ENCODE assay signal across 9 mouse cellular contexts in the genomic region with DNA sequence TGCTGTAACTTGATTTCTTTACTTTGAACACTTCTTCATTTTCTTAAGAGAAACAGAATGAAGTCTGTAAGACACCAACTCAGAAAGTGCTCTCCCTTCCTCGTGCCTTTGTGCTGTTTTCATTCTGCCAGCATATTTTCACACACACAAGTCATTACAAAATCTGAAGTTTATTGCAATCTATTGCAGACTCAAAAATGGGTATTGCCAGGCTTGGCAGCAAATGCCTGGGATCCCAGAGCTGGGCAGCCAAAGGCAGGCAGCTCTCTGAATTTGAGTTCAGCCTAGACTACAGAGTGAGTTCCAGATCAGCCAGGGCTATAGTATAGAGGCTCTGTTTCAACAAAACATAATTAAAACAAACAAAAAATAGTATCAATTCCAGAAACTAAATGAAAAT. TPM values are rescaled to one million over a fixed set of nuclear protein-coding genes. Genes with fewer than 3 reads are reported as not detected.
A peak's percentile ranks its signal among the peaks of the same experiment; 100 is the strongest.
DNase-seq lines count a peak whose midpoint lies in the region; ATAC-seq and TF ChIP-seq lines count a peak whose summit lies in the region.
"Had no signal": no experiment of that assay in that cellular context is flagged by ENCODE, and none has a peak within 500 bp of the region (broad histone marks: within the 10 kb centered on the region; RNA-seq: fewer than 3 reads in every experiment).

No protein-coding gene starts in this region.

- H3K36me3 ChIP-seq in lung, embryonic 14.5 days (ENCODE audit: insufficient read depth): peaks cover 35% of the 10 kb centered on the region
- H3K36me3 ChIP-seq in forebrain, embryonic 10.5 days (replicated peaks): peaks cover 45% of the 10 kb centered on the region
- H3K36me3 ChIP-seq in limb, embryonic 11.5 days (ENCODE audit: control insufficient read depth, insufficient read depth, low read length): no peaks in the 10 kb centered on the region; the same call in 1 of the 2 replicates
- peaks cover 13% of the 10 kb centered on the region for H3K36me3 ChIP-seq in neural tube, embryonic 15.5 days

- H3K4me3 ChIP-seq in lung, embryonic 14.5 days (ENCODE audit: low read depth, low read length): peak overlapping the region; percentile 96
- peak overlapping the region; percentile 84 for H3K4me3 ChIP-seq in forebrain, embryonic 10.5 days
- peak overlapping the region; percentile 18; the same call in 1 of the 2 replicates for H3K4me3 ChIP-seq in limb, embryonic 11.5 days (ENCODE audit: low read depth, low read length)
- peak overlapping the region; percentile 21 for H3K4me3 ChIP-seq in neural tube, embryonic 15.5 days (replicated peaks)

- H3K27me3 ChIP-seq in lung, embryonic 14.5 days (ENCODE audit: insufficient read depth, low read length): no peaks in the 10 kb centered on the region
- H3K27me3 ChIP-seq in forebrain, embryonic 10.5 days (ENCODE audit: poor library complexity, severe bottlenecking): no peaks in the 10 kb centered on the region
- H3K27me3 ChIP-seq in limb, embryonic 11.5 days (ENCODE audit: control insufficient read depth, insufficient read depth, low read length): no peaks in the 10 kb centered on the region
- no peaks in the 10 kb centered on the region for H3K27me3 ChIP-seq in neural tube, embryonic 15.5 days (replicated peaks)

- no peak for DNase-seq in lung, embryonic 14.5 days
- DNase-seq in lung, postnatal 36 days: no peak
- no peak for DNase-seq in forebrain, embryonic 10.5 days (ENCODE audit: extremely low spot score, low spot score)
- DNase-seq in limb, embryonic 11.5 days (ENCODE audit: low spot score): no peak
- DNase-seq in embryo, embryonic 10 days (ENCODE audit: low spot score): no peak
- DNase-seq in spleen, adult 12 weeks (ENCODE audit: low spot score): no peak
- no peak for DNase-seq in embryo, embryonic 11 days
- DNase-seq: gastrocnemius, postnatal 14 days had no signal

- 31% methylated on average over 1 of the region's 1 CpGs for WGBS in lung, embryonic 14.5 days
- WGBS in forebrain, embryonic 10.5 days: 82% methylated on average over 1 of the region's 1 CpGs
- WGBS in limb, embryonic 11.5 days: 75% methylated on average over 1 of the region's 1 CpGs
- whole genome bisulfite sequencing in neural tube, embryonic 15.5 days: 73% methylated on average over 1 of the region's 1 CpGs

- H3K4me2 ChIP-seq in lung, embryonic 14.5 days: peak overlapping the region; percentile 72
- H3K4me2 ChIP-seq in limb, embryonic 11.5 days (ENCODE audit: low read depth, severe bottlenecking): peak overlapping the region; percentile 40
- peak overlapping the region; percentile 68 for H3K4me2 ChIP-seq in neural tube, embryonic 15.5 days

- ATAC-seq in lung, embryonic 14.5 days (ENCODE audit: insufficient read depth): no peak
- ATAC-seq in limb, embryonic 11.5 days (ENCODE audit: insufficient number of reproducible peaks, low FRiP score, low TSS enrichment, low read depth): no peak
- ATAC-seq in neural tube, embryonic 15.5 days (ENCODE audit: low FRiP score): no peak

- TF ChIP-seq CTCF in lung, embryonic 14.5 days (IDR thresholded peaks at IDR 0.05; ENCODE audit: low read depth): no peak

- H3K9me3 ChIP-seq in lung, embryonic 14.5 days (ENCODE audit: low read depth, low read length): no peaks in the 10 kb centered on the region
- H3K9me3 ChIP-seq in forebrain, embryonic 10.5 days: no peaks in the 10 kb centered on the region
- H3K9me3 ChIP-seq in limb, embryonic 11.5 days (ENCODE audit: control insufficient read depth, low read length): no peaks in the 10 kb centered on the region
- H3K9me3 ChIP-seq in neural tube, embryonic 15.5 days (replicated peaks): no peaks in the 10 kb centered on the region

- peak overlapping the region; percentile 95 for H3K9ac ChIP-seq in lung, embryonic 14.5 days
- peak overlapping the region; percentile 39; the same call in 1 of the 2 replicates for H3K9ac ChIP-seq in limb, embryonic 11.5 days (ENCODE audit: low read length)
- H3K9ac ChIP-seq in neural tube, embryonic 15.5 days (replicated peaks): peak overlapping the region; percentile 27; the same call in 1 of the 2 replicates

- no peak overlapping the region for H3K27ac ChIP-seq in lung, embryonic 14.5 days (ENCODE audit: low read depth)
- H3K27ac ChIP-seq in forebrain, embryonic 10.5 days: no peak overlapping the region
- H3K27ac ChIP-seq in limb, embryonic 11.5 days (replicated peaks; ENCODE audit: low read depth, low read length): no peak overlapping the region
- H3K27ac ChIP-seq in neural tube, embryonic 15.5 days (replicated peaks): no peak overlapping the region

- peaks cover 4% of the 10 kb centered on the region; the same call in 1 of the 2 replicates for H3K4me1 ChIP-seq in lung, embryonic 14.5 days (ENCODE audit: insufficient read depth)
- H3K4me1 ChIP-seq in forebrain, embryonic 10.5 days: peaks cover 27% of the 10 kb centered on the region
- H3K4me1 ChIP-seq in limb, embryonic 11.5 days (ENCODE audit: control insufficient read depth, insufficient read depth, low read length): peaks cover 7% of the 10 kb centered on the region; the same call in 1 of the 2 replicates
- peaks cover 28% of the 10 kb centered on the region for H3K4me1 ChIP-seq in neural tube, embryonic 15.5 days

RNA-seq across cellular contexts. Expression of gene Paxbp1, which starts 1.7 kb away (rescaled TPM):
- polyA plus RNA-seq in lung, embryonic 14.5 days (2014; fragmentation: Nextera tagmentation; extraction: Ambion mirVana): 62.4 and 66.4 TPM in 2 replicates
- polyA plus RNA-seq in forebrain, embryonic 10.5 days (2016; fragmentation: Nextera tagmentation; extraction: Ambion mirVana): 67.0 and 70.8 TPM in 2 replicates
- polyA plus RNA-seq in limb, embryonic 11.5 days (2014; fragmentation: Nextera tagmentation; extraction: Ambion mirVana): 89.3 and 97.2 TPM in 2 replicates
- 49.6 and 57.8 TPM in 2 replicates for polyA plus RNA-seq in neural tube, embryonic 15.5 days (2015; fragmentation: Nextera tagmentation; extraction: Ambion mirVana)

RNA-seq across cellular contexts. Expression of gene Synj1, which starts 31.5 kb away (rescaled TPM):
- polyA plus RNA-seq in lung, embryonic 14.5 days (2014; fragmentation: Nextera tagmentation; extraction: Ambion mirVana): 15.2 and 17.6 TPM in 2 replicates
- polyA plus RNA-seq in forebrain, embryonic 10.5 days (2016; fragmentation: Nextera tagmentation; extraction: Ambion mirVana): 12.2 and 12.8 TPM in 2 replicates
- 10.8 and 14.2 TPM in 2 replicates for polyA plus RNA-seq in limb, embryonic 11.5 days (2014; fragmentation: Nextera tagmentation; extraction: Ambion mirVana)
- 40.6 and 46.2 TPM in 2 replicates for polyA plus RNA-seq in neural tube, embryonic 15.5 days (2015; fragmentation: Nextera tagmentation; extraction: Ambion mirVana)

RNA-seq across cellular contexts. Expression of gene 4932438H23Rik, which starts 52.3 kb away (rescaled TPM):
- polyA plus RNA-seq in lung, embryonic 14.5 days (2014; fragmentation: Nextera tagmentation; extraction: Ambion mirVana): 0.11 TPM in 1 of 2 replicates, not detected in the other
- polyA plus RNA-seq in forebrain, embryonic 10.5 days (2016; fragmentation: Nextera tagmentation; extraction: Ambion mirVana): 0.10 and 0.12 TPM in 2 replicates
- polyA plus RNA-seq in limb, embryonic 11.5 days (2014; fragmentation: Nextera tagmentation; extraction: Ambion mirVana): not detected in 2 replicates
- 0.18 and 0.33 TPM in 2 replicates for polyA plus RNA-seq in neural tube, embryonic 15.5 days (2015; fragmentation: Nextera tagmentation; extraction: Ambion mirVana)

Comparison
In these comparisons a context has a peak if more than half of its experiments do, and no peak if none do; other contexts are left out.
1. H3K4me3 ChIP-seq: peak in every context shown above with its lines; median percentile 96 in lung, embryonic 14.5 days; 84 in forebrain, embryonic 10.5 days; 21 in neural tube, embryonic 15.5 days; 18 in limb, embryonic 11.5 days.
2. H3K9ac ChIP-seq: peak in every context shown above with its lines; median percentile 95 in lung, embryonic 14.5 days; 39 in limb, embryonic 11.5 days; 27 in neural tube, embryonic 15.5 days.